Mouse (Mus musculus): ENCODE results near the gene Fbxw25. TPM values are rescaled to one million over a fixed set of nuclear protein-coding genes. Genes with fewer than 3 reads are reported as not detected.
"Not testable (repeated sequence)": the region's sequence is repeated elsewhere in the genome, so short reads cannot be mapped to it uniquely, and the experiment has no call there.

Fbxw25 gene
- total RNA-seq (2021) = not detected
- long read RNA-seq, experiment 1 = 0 reads
- long read RNA-seq, experiment 2 = 0 reads

DNA sequence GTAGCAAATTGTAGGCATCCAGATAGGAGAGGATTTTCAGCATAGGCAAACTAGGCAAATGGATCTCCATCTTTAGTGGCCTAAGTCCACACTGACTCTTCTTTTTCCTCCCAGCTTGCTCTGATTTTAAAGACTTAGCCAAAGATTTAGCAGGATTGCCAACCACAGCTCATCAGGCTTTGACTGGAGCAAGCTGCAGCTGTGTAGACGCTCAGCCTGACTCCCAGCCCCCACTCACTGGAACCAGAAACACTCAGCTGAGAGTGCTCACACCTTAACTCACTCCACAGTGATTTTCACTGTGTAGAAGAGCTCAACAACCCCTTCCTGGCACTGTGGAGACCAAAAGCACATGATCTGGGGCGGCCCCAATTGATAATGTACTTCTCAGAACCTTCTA lies at the start of gene Fbxw25:
TSS of gene Fbxw25 (minus strand) at position 101 of the 400 bp plus-strand sequence.
- not testable (repeated sequence) for DNase-seq (ENCODE audit: low spot score in 2 of 2)

DNA sequence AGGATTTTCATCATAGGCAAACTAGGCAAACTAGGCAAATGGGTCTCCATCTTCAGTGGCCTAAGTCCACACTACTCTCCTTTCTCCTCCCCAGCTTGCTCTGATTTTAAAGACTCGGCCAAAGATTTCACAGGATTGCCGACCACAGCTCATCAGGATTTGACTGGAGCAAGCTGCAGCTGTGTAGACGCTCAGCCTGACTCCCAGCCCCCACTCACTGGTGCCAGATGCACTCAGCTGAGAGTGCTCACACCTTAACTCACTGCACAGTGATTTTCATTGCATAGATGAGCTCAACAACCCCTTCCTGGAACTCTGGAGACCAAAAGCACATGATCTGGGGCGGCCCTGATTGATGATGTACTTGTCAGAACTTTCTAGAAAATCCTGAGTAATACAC lies 38.1 kb upstream of the Fbxw25 start, which contains the start of gene Fbxw18:
TSS of gene Fbxw18 (minus strand) at position 101 of the 400 bp plus-strand sequence.
- not testable (repeated sequence) for DNase-seq (ENCODE audit: low spot score in 2 of 2)

DNA sequence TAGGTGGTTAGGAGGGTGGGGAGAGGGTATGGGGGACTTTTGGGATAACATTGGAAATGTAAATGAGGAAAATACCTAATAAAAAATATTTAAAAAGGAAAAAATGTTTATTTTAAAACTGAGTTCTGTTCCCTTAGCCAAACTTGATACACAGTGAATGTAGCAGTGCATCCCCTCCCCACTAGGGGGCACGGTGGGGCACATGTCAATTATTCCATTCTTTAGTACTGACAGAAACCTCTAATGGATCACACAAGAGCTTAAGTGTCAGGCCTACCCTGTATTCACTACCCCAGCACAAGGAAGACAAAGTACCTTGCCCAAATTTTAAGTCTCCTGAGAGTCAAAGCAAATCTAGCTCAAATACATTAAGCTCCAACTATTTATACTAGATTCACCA lies 20.8 kb upstream of the Fbxw25 start:
- peak; percentile 4 to 23 for DNase-seq (ENCODE audit: low spot score in 2 of 2)

DNA sequence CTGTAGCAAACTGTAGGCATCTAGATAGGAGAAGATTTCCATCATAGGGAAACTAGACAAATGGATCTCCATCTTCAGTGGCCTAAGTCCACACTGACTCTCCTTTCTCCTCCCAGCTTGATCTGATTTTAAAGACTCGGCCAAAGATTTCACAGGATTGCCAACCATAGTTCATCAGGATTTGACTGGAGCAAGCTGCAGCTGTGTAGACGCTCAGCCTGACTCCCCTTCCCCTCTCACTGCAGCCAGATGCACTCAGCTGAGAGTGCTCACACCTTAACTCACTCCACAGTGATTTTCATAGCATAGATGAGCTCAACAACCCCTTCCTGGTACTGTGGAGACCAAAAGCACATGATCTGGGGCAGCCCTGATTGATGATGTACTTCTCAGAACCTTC lies 38.5 kb downstream of the Fbxw25 start, which contains the start of gene Fbxw24:
TSS of gene Fbxw24 (minus strand) at position 101 of the 400 bp plus-strand sequence.
- DNase-seq (ENCODE audit: low spot score in 2 of 2) = not testable (repeated sequence)

DNA sequence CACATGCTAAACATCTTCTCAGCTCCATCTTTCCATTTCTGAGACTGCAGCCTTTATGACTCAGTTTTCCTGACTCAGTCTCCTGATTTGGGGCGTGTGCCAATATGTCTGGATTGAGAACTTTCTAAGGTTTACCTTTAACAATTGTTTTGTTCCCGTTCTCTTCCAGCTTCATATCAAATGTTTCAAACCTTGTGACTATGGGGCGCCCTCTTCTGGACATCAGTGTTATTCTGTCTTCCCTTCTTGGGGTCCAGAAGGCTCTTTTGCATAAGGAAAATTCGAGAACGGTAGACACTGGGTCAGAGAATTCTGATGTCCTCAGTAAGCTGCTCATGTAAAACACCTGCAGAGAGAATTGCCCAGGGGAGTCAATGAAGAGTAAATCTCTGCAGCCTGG lies 57.6 kb downstream of the Fbxw25 start:
- peak; percentile 31 to 68 for DNase-seq (ENCODE audit: low spot score in 2 of 2)

DNA sequence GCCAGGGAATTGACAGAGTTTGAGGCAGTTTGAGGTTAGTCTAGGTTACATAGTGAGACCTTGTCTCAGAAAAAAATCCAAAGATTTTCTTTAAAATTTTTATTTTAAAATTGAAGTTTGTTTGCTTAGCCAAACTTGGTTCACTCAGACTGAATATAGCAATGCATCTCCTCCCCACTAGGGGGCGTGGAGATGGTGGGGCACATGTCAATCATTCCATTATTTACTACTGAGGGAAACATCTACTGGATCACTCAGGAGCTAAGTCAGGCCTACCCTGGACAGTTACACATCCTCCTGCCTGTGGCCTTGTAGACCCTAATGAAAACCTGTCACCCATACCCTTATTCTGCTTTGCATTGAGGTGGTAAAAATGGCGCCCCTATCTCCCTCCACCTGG lies 62.3 kb downstream of the Fbxw25 start:
- not testable (repeated sequence) for DNase-seq (ENCODE audit: low spot score in 2 of 2)

DNA sequence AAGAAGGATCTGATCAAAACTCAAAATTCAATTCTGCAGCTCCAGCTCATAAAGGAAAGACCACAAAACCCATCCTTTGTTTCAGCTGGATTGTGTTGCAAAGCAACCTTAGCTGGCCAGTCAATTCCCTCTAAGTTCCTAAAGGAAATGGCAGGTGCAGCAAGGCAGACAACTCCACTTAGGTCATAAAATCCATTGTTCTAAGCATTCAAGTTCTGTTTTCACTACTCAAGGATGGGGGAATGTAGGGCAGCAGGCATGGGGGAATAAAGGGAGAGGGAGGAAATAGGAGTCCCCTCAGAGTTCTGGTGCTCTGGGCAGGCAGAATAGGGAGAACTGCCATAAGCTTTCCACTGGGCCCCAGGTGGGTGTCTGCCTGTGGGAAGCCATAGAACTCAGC lies 67.2 kb downstream of the Fbxw25 start:
- no peak for DNase-seq (ENCODE audit: low spot score in 2 of 2)

Other genes starting within 250 kb of the Fbxw25 start
- gene Fbxw16, start 215.5 kb downstream of the Fbxw25 start, total RNA-seq (2021) = not detected
- not detected for gene Fbxw19, start 168.8 kb downstream of the Fbxw25 start, total RNA-seq (2021)
- not detected for gene Fbxw15, start 96.4 kb downstream of the Fbxw25 start, total RNA-seq (2021)
- not detected for gene Fbxw24, start 38.6 kb downstream of the Fbxw25 start, total RNA-seq (2021)
- not detected for gene Fbxw18, start 38.0 kb upstream of the Fbxw25 start, total RNA-seq (2021)
- gene Fbxw26, start 81.4 kb upstream of the Fbxw25 start, total RNA-seq (2021) = not detected
- not detected for gene Fbxw27, start 126.0 kb upstream of the Fbxw25 start, total RNA-seq (2021)
- 1 to 10 TPM; 2.3 to 4.3 TPM for gene Spink8, start 147.6 kb upstream of the Fbxw25 start, total RNA-seq (2021)
- 10 to 100 TPM in 1 of 2 experiments, 1 to 10 TPM in 1; 7.3 to 10.1 TPM for gene Nme6, start 168.1 kb upstream of the Fbxw25 start, total RNA-seq (2021)
- under 1 TPM in 1 of 2 experiments, not detected in 1; 0.51 TPM for gene Camp, start 185.0 kb upstream of the Fbxw25 start, total RNA-seq (2021)
- gene Cdc25a, start 210.9 kb upstream of the Fbxw25 start, total RNA-seq (2021) = 1 to 10 TPM; 5.4 to 6.6 TPM